Mouse (Mus musculus) heart, postnatal 0 days (tissue): ENCODE data around the gene Chchd2. TPM values are rescaled to one million over a fixed set of nuclear protein-coding genes. Genes with fewer than 3 reads are reported as not detected.
"Not testable (repeated sequence)": the region's sequence is repeated elsewhere in the genome, so short reads cannot be mapped to it uniquely, and the experiment has no call there.

ENCODE experiments used
- ATAC-seq: fragments of 200-750 bp; cut with Nextera tagmentation; 2 replicates; pipeline ENCODE4 v1.8.0; 2017; ENCODE audit warnings: low read depth, moderate number of reproducible peaks, moderate library complexity; ENCODE audit not compliant: insufficient read depth
- DNase-seq: peaks from one replicate; pipeline ENCODE4 v3.0.0-alpha.2; 2016; ENCODE audit warnings: low spot score
- H3K27ac ChIP-seq: fragments of 300-500 bp; sonication (generic); 2 replicates; pipeline ENCODE4 v1.5.1; 2014; ENCODE audit warnings: low read depth, mild to moderate bottlenecking
- H3K27me3 ChIP-seq: fragments of 300-500 bp; sonication (generic); 2 replicates; pipeline ENCODE4 v1.6.1; 2014; ENCODE audit warnings: low read length, mixed read lengths; ENCODE audit not compliant: control insufficient read depth, insufficient read depth
- H3K36me3 ChIP-seq: fragments of 300-500 bp; sonication (generic); replicated peaks from 2 replicates; pipeline ENCODE4 v1.6.1; 2014; ENCODE audit warnings: low read length, mixed read lengths; ENCODE audit not compliant: control insufficient read depth, insufficient read depth
- H3K4me1 ChIP-seq: fragments of 300-500 bp; sonication (generic); 2 replicates; pipeline ENCODE4 v1.6.1; 2014; ENCODE audit warnings: antibody characterized with exemption; ENCODE audit not compliant: control insufficient read depth, insufficient read depth
- H3K4me2 ChIP-seq: fragments of 300-500 bp; sonication (generic); 2 replicates; pipeline ENCODE4 v1.6.1; 2014; ENCODE audit warnings: low read depth, mild to moderate bottlenecking, low read length, moderate library complexity
- H3K4me3 ChIP-seq: fragments of 300-500 bp; sonication (generic); 2 replicates; pipeline ENCODE4 v1.5.1; 2014; ENCODE audit warnings: low read depth, low read length
- H3K9ac ChIP-seq: fragments of 300-500 bp; sonication (generic); replicated peaks from 2 replicates; pipeline ENCODE4 v1.6.1; 2014; ENCODE audit warnings: low read depth, low read length, mixed read lengths
- H3K9me3 ChIP-seq: fragments of 300-500 bp; sonication (generic); replicated peaks from 2 replicates; pipeline ENCODE4 v1.6.1; 2016; ENCODE audit warnings: low read length; ENCODE audit not compliant: control insufficient read depth
- CTCF ChIP-seq: IDR thresholded peaks from 2 replicates; pipeline ENCODE4 v1.5.1; 2016; ENCODE audit warnings: antibody characterized with exemption, control low read depth, low read depth
- EP300 ChIP-seq: IDR thresholded peaks from 2 replicates; pipeline ENCODE4 v1.6.1; 2016; ENCODE audit warnings: antibody characterized with exemption, low read depth
- WGBS: fragments of 180-500 bp; shearing (Covaris S2); extraction: QIAGEN DNeasy Blood & Tissue Kit; methylation state at CpG from one replicate; pipeline ENCODE4 v1.1.7; 2014; 5-methylcytosine and 5-hydroxymethylcytosine counted together
- polyA plus RNA-seq: library from polyadenylated mRNA; unstranded; fragments of >200 nt; fragmentation: Nextera tagmentation; extraction: Ambion mirVana; gene quantifications from 2 replicates; pipeline ENCODE4 v1.2.1, GENCODE M21; 2015
- total RNA-seq: library from RNA; depleted of rRNA; stranded (reverse); fragments of >200 nt; gene quantifications from 2 replicates; pipeline ENCODE4 v1.2.3, GENCODE M21; 2014; ENCODE audit warnings: low replicate concordance

The Chchd2 gene
- total and polyA plus RNA-seq, 2 experiments from 2014 or later: 1,505 to 2,937 TPM

GRCm38 (mm10) chr5:129895198-129896088 is 8.2 kb upstream of the Chchd2 start, which contains the start of gene Zbed5:
Zbed5 (plus strand) TSS chr5:129895723.
- no peaks in the 10 kb centered on the region for H3K36me3 ChIP-seq
- H3K9me3 ChIP-seq: no peaks in the 10 kb centered on the region
- ATAC-seq (peak; percentile 100), DNase-seq (peak; percentile 95)
- TF ChIP-seq CTCF: no peak
- no peak for TF ChIP-seq EP300
- H3K4me2 ChIP-seq: peak within 1 kb of the TSS; percentile 93
- H3K27ac ChIP-seq: no peak within 1 kb of the TSS
- H3K4me1 ChIP-seq: peaks cover 6% of the 10 kb centered on the region
- peak within 1 kb of the TSS; percentile 58; the same call in 1 of the 2 replicates for H3K9ac ChIP-seq
- H3K4me3 ChIP-seq: peak within 1 kb of the TSS; percentile 61
- 2% methylated on average over 44 of the region's 44 CpGs for WGBS
- no peaks in the 10 kb centered on the region for H3K27me3 ChIP-seq

- not testable (repeated sequence) for H3K4me1 ChIP-seq, ATAC-seq, H3K27me3 ChIP-seq, H3K4me3 ChIP-seq, H3K9me3 ChIP-seq, H3K9ac ChIP-seq, H3K4me2 ChIP-seq, DNase-seq, H3K36me3 ChIP-seq, H3K27ac ChIP-seq
- WGBS: 79% methylated on average over 4 of the region's 7 CpGs
Measured at GRCm38 (mm10) chr5:129890390-129890789, 3.1 kb upstream of the Chchd2 start.

GRCm38 (mm10) chr5:129886271-129886670 is 999 bp downstream of the Chchd2 start:
- Histone ChIP-seq H3K36me3 (peaks cover 30% of the 10 kb centered on the region), H3K27ac (peak overlapping the region; percentile 99), H3K9me3 (no peaks in the 10 kb centered on the region), H3K9ac (peak overlapping the region; percentile 87), H3K27me3 (no peaks in the 10 kb centered on the region), H3K4me3 (peak overlapping the region; percentile 91), H3K4me2 (peak overlapping the region; percentile 85), H3K4me1 (peaks cover 13% of the 10 kb centered on the region; the same call in 1 of the 2 replicates)
- TF ChIP-seq EP300: no peak
- TF ChIP-seq CTCF: no peak
- WGBS: 14% methylated on average over 10 of the region's 10 CpGs
- ATAC-seq (no peak), DNase-seq (peak; percentile 30)

GRCm38 (mm10) chr5:129879888-129880287 is 7.4 kb downstream of the Chchd2 start:
- Histone ChIP-seq H3K9ac (no peak overlapping the region), H3K27ac (no peak overlapping the region), H3K9me3 (no peaks in the 10 kb centered on the region), H3K4me2 (no peak overlapping the region), H3K36me3 (peaks cover 40% of the 10 kb centered on the region), H3K27me3 (no peaks in the 10 kb centered on the region), H3K4me1 (no peaks in the 10 kb centered on the region), H3K4me3 (no peak overlapping the region)
- TF ChIP-seq EP300 (no peak), CTCF (no peak)
- ATAC-seq (no peak), DNase-seq (no peak)
- 69% methylated on average over 3 of the region's 3 CpGs for WGBS

GRCm38 (mm10) chr5:129878946-129879345 is 8.3 kb downstream of the Chchd2 start:
- Histone ChIP-seq H3K9me3 (no peaks in the 10 kb centered on the region), H3K36me3 (peaks cover 32% of the 10 kb centered on the region), H3K4me2 (peak overlapping the region; percentile 20), H3K9ac (no peak overlapping the region), H3K27ac (peak overlapping the region; percentile 40), H3K4me1 (no peaks in the 10 kb centered on the region), H3K27me3 (no peaks in the 10 kb centered on the region), H3K4me3 (no peak overlapping the region)
- TF ChIP-seq CTCF: peak; percentile 86
- TF ChIP-seq EP300: no peak
- 14% methylated on average over 2 of the region's 2 CpGs for WGBS
- DNase-seq (peak; percentile 89), ATAC-seq (peak; percentile 88)
